Mouse (Mus musculus) liver, adult 2 months (tissue): ENCODE results near the gene Gm10719. TPM values are rescaled to one million over a fixed set of nuclear protein-coding genes. Genes with fewer than 3 reads are reported as not detected.
"Not testable (repeated sequence)": the region's sequence is repeated elsewhere in the genome, so short reads cannot be mapped to it uniquely, and the experiment has no call there.

Source experiments
- DNase-seq: peaks from one replicate; pipeline ENCODE4 v3.0.0-alpha.2; 2011; ENCODE audit warnings: low read depth, low spot score; ENCODE audit errors: extremely low read depth
- H3K27ac ChIP-seq: fragments of 200-500 bp; replicated peaks from 2 replicates; pipeline ENCODE4 v1.5.1; 2012; ENCODE audit warnings: low read depth, mild to moderate bottlenecking, control low read depth, inconsistent platforms, low read length; ENCODE audit not compliant: insufficient read depth
- H3K27me3 ChIP-seq: fragments of 200-500 bp; 2 replicates; pipeline ENCODE4 v1.6.1; 2012; ENCODE audit warnings: mild to moderate bottlenecking, moderate library complexity, low read length, inconsistent platforms; ENCODE audit not compliant: control insufficient read depth, insufficient read depth
- H3K36me3 ChIP-seq: fragments of 200-500 bp; 2 replicates; pipeline ENCODE4 v1.6.1; 2012; ENCODE audit warnings: low read length, inconsistent platforms; ENCODE audit not compliant: control insufficient read depth, insufficient read depth
- H3K4me1 ChIP-seq: fragments of 200-500 bp; 2 replicates; pipeline ENCODE4 v1.6.1; 2011; ENCODE audit warnings: low read length; ENCODE audit not compliant: control insufficient read depth, insufficient read depth
- H3K4me3 ChIP-seq: fragments of 200-500 bp; 2 replicates; pipeline ENCODE4 v1.5.1; 2011; ENCODE audit warnings: low read depth, mild to moderate bottlenecking, control low read depth, low read length, moderate library complexity; ENCODE audit not compliant: insufficient read depth
- H3K79me2 ChIP-seq: fragments of 200-500 bp; 2 replicates; pipeline ENCODE4 v1.6.1; 2012; ENCODE audit warnings: inconsistent platforms, mild to moderate bottlenecking, low read length, moderate library complexity; ENCODE audit not compliant: control insufficient read depth, insufficient read depth
- H3K9ac ChIP-seq: fragments of 200-500 bp; 2 replicates; pipeline ENCODE4 v1.6.1; 2012; ENCODE audit warnings: low read depth, mild to moderate bottlenecking, control low read depth, inconsistent platforms, low read length
- WGBS: fragments of 180-500 bp; shearing (Covaris S2); methylation state at CpG from one replicate; pipeline ENCODE4 v1.1.7; 2018; 5-methylcytosine and 5-hydroxymethylcytosine counted together
- polyA plus RNA-seq: library from polyadenylated mRNA; depleted of rRNA; stranded (reverse); fragments of >200 nt; gene quantifications from 2 replicates; pipeline ENCODE4 v1.2.3, GENCODE M21; 2012; rRNA removed
- total RNA-seq: library from RNA; depleted of rRNA; stranded (reverse); fragments of >200 nt; gene quantifications from 2 replicates; pipeline ENCODE4 v1.2.3, GENCODE M21; 2014; rRNA removed

Gm10719 gene
- total and polyA plus RNA-seq, 2 experiments = 0.46 TPM; not detected in 1

DNA sequence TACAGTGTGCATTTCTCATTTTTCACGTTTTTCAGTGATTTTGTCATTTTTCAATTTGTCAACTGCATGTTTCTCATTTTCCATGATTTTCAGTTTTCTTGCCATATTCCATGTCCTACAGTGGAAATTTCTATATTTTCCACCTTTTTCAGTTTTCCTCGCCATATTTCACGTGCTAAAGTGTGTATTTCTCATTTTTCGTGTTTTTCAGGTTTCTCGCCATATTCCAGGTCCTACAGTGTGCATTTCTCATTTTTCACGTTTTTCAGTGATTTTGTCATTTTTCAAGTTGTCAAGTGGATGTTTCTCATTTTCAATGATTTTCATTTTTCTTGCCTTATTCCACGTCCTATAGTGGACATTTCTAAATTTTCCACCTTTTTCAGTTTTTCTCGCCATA is 19.4 kb downstream of the Gm10719 start, which contains the start of gene Gm10715:
Gm10715 (plus strand) TSS at position 301 of the 400 bp plus-strand sequence.
- not testable (repeated sequence) for H3K79me2 ChIP-seq, DNase-seq, H3K4me3 ChIP-seq, H3K36me3 ChIP-seq, H3K27me3 ChIP-seq, H3K9ac ChIP-seq, H3K4me1 ChIP-seq, H3K27ac ChIP-seq
- WGBS = 80% methylated on average over 8 of the region's 8 CpGs

DNA sequence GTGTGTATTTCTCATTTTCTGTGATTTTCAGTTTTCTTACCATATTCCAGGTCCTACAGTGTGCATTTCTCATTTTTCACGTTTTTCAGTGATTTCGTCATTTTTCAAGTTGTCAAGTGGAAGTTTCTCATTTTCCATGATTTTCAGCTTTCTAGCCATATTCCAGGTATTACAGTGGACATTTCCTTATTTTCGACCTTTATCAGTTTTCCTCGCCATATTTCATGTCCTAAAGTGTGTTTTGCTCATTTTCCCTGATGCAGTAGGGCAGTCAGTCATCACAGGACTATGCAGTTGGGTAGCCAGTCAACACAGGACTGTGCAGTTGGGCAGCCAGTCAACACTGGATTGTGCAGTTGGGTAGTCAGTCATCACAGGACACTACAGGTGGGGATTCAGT is 21.0 kb downstream of the Gm10719 start:
- H3K36me3 ChIP-seq, H3K79me2 ChIP-seq, H3K4me3 ChIP-seq, H3K9ac ChIP-seq, H3K4me1 ChIP-seq, H3K27ac ChIP-seq, H3K27me3 ChIP-seq: not testable (repeated sequence)
- peak; percentile 55 for DNase-seq
- WGBS = 65% methylated on average over 4 of the region's 4 CpGs

Other genes with a start within 250 kb of the Gm10719 start
- gene Gm10722, start 16.5 kb upstream of the Gm10719 start, total RNA-seq = not detected in 2 replicates
- gene Gm10722, start 16.5 kb upstream of the Gm10719 start, polyA plus RNA-seq = not detected in 2 replicates
- not detected in 2 replicates for gene Gm11168, start 14.1 kb upstream of the Gm10719 start, total RNA-seq
- not detected in 2 replicates for gene Gm11168, start 14.1 kb upstream of the Gm10719 start, polyA plus RNA-seq
- 0.34 TPM in 1 of 2 replicates, not detected in the other for gene Gm10721, start 4.3 kb upstream of the Gm10719 start, total RNA-seq
- not detected in 2 replicates for gene Gm10721, start 4.3 kb upstream of the Gm10719 start, polyA plus RNA-seq
- not detected in 2 replicates for gene Gm10720, start 1.8 kb upstream of the Gm10719 start, total RNA-seq
- not detected in 2 replicates for gene Gm10720, start 1.8 kb upstream of the Gm10719 start, polyA plus RNA-seq
- 0.46 and 4.8 TPM in 2 replicates for gene Gm10718, start 6.1 kb downstream of the Gm10719 start, total RNA-seq
- not detected in 2 replicates for gene Gm10718, start 6.1 kb downstream of the Gm10719 start, polyA plus RNA-seq
- not detected in 2 replicates for gene Gm10717, start 8.0 kb downstream of the Gm10719 start, total RNA-seq
- gene Gm10717, start 8.0 kb downstream of the Gm10719 start, polyA plus RNA-seq = not detected in 2 replicates
- 0.27 TPM in 1 of 2 replicates, not detected in the other for gene Gm17535, start 17.2 kb downstream of the Gm10719 start, total RNA-seq
- gene Gm17535, start 17.2 kb downstream of the Gm10719 start, polyA plus RNA-seq = not detected in 2 replicates
- not detected in 2 replicates for gene Gm10715, start 19.5 kb downstream of the Gm10719 start, total RNA-seq
- gene Gm10715, start 19.5 kb downstream of the Gm10719 start, polyA plus RNA-seq = not detected in 2 replicates